Mouse (Mus musculus) intestine, embryonic 14.5 days (tissue): ENCODE measurements around the gene Parg. TPM values are rescaled to one million over a fixed set of nuclear protein-coding genes. Genes with fewer than 3 reads are reported as not detected.
"Not testable (repeated sequence)": the region's sequence is repeated elsewhere in the genome, so short reads cannot be mapped to it uniquely, and the experiment has no call there.

Experiments used
- ATAC-seq: fragments of 200-750 bp; cut with Nextera tagmentation; replicated peaks from 2 replicates; pipeline ENCODE4 v1.8.0; 2017; ENCODE audit warnings: low read depth, moderate number of reproducible peaks, moderate TSS enrichment, moderate library complexity; ENCODE audit not compliant: low FRiP score, low TSS enrichment
- DNase-seq: peaks from one replicate; pipeline ENCODE4 v3.0.0-alpha.2; 2018; ENCODE audit warnings: low spot score
- H3K27ac ChIP-seq: fragments of 300-500 bp; sonication (generic); 2 replicates; pipeline ENCODE4 v1.5.1; 2014; ENCODE audit warnings: low read depth, mild to moderate bottlenecking, control low read depth
- H3K27me3 ChIP-seq: fragments of 300-500 bp; sonication (generic); replicated peaks from 2 replicates; pipeline ENCODE4 v1.6.1; 2014; ENCODE audit warnings: low read length, control low read depth; ENCODE audit not compliant: control insufficient read depth, insufficient read depth
- H3K36me3 ChIP-seq: fragments of 300-500 bp; sonication (generic); 2 replicates; pipeline ENCODE4 v1.6.1; 2014; ENCODE audit warnings: low read length, control low read depth; ENCODE audit not compliant: control insufficient read depth, insufficient read depth
- H3K4me1 ChIP-seq: fragments of 300-500 bp; sonication (generic); replicated peaks from 2 replicates; pipeline ENCODE4 v1.6.1; 2014; ENCODE audit warnings: low read length, control low read depth, mixed read lengths; ENCODE audit not compliant: control insufficient read depth, insufficient read depth
- H3K4me2 ChIP-seq: fragments of 300-500 bp; sonication (generic); 2 replicates; pipeline ENCODE4 v1.6.1; 2014; ENCODE audit warnings: low read length
- H3K4me3 ChIP-seq: fragments of 300-500 bp; sonication (generic); 2 replicates; pipeline ENCODE4 v1.5.1; 2014; ENCODE audit warnings: low read depth, low read length, control low read depth, mixed read lengths
- H3K9ac ChIP-seq: fragments of 300-500 bp; sonication (generic); 2 replicates; pipeline ENCODE4 v1.6.1; 2014; ENCODE audit warnings: mild to moderate bottlenecking, low read length
- H3K9me3 ChIP-seq: fragments of 300-500 bp; sonication (generic); 2 replicates; pipeline ENCODE4 v1.6.1; 2016; ENCODE audit warnings: low read length, control low read depth; ENCODE audit not compliant: control insufficient read depth
- WGBS: fragments of 180-500 bp; shearing (Covaris S2); extraction: QIAGEN DNeasy Blood & Tissue Kit; methylation state at CpG from one replicate; pipeline ENCODE4 v1.1.7; 2014; 5-methylcytosine and 5-hydroxymethylcytosine counted together
- polyA plus RNA-seq: library from polyadenylated mRNA; unstranded; fragments of >200 nt; fragmentation: Nextera tagmentation; extraction: Ambion mirVana; gene quantifications from 2 replicates; pipeline ENCODE4 v1.2.1, GENCODE M21; 2014

Gene Parg
- polyA plus RNA-seq, 1 experiment from 2014 or later = 43.8 TPM

DNA sequence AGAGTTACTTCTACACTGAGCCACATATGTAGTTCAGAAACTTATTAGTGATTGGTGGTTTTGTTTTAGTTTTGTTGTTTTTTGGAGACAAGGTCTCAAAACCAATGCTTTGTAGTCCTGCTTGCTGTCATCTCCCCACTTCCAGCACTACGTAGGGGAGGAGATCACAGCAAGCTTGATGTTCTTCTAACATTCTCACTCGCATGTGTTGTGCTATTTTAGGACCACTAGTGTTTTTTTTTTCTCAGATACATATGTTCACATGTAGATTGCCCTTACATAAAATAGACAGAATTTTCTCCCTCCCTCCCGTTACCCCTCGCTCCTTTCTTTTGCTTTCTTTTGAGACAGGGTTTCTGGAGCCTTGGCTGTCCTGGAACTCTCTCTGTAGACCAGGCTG, 31.6 kb upstream of the Parg start:
- no peak overlapping the region for H3K4me3 ChIP-seq
- H3K27me3 ChIP-seq = no peaks in the 10 kb centered on the region
- H3K9ac ChIP-seq = no peak overlapping the region
- H3K4me2 ChIP-seq = no peak overlapping the region
- no peak for ATAC-seq
- H3K36me3 ChIP-seq = peaks cover 38% of the 10 kb centered on the region
- peaks cover under 1% of the 10 kb centered on the region for H3K4me1 ChIP-seq
- no peak for DNase-seq
- H3K27ac ChIP-seq = no peak overlapping the region
- H3K9me3 ChIP-seq = no peaks in the 10 kb centered on the region
- 94% methylated on average over 4 of the region's 4 CpGs for WGBS

DNA sequence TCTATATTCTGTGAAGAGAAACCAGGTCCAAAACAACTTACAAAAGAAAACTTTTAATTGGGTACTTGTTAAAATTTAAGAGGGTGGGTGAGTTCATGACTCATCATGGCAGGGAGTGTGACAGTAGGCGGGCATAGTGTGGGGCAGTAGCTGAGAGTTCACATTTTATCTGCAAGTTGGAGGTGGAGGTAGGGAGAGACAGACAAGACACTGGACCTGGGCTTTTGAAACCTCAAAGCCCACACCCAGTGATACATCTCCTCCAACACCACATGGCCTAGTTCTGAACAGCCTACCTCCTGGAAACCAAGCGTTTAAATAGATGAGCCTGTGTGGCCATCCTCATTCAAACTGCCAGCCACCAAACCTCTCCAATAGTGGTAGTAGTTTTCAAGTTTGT, 26.4 kb upstream of the Parg start:
- ATAC-seq = no peak
- H3K9ac ChIP-seq = no peak overlapping the region
- no peak for DNase-seq
- no peak overlapping the region for H3K4me3 ChIP-seq
- H3K4me1 ChIP-seq = no peaks in the 10 kb centered on the region
- H3K27me3 ChIP-seq = no peaks in the 10 kb centered on the region
- no peak overlapping the region for H3K4me2 ChIP-seq
- no peak overlapping the region for H3K27ac ChIP-seq
- H3K36me3 ChIP-seq = peaks cover 62% of the 10 kb centered on the region
- H3K9me3 ChIP-seq = no peaks in the 10 kb centered on the region
- WGBS = 88% methylated on average over 2 of the region's 2 CpGs

DNA sequence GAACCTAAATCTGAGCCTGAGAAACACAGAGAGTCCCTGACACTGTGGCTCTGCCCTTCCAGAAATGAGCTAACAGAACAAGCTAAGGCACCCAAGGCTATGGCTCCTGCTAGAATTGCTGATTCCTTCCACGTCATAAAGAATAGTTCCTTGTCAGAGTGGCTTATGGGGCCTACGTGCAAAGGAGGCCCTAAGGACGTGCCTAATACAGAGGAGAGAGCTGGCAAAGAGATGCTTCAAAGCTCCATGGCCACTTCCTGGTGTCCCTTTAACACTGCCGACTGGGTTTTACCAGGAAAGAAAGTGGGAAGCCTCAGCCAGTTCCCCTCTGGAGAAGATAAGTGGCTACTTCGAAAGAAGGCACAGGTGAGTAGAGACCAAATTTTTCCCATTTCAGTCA, 25.2 kb upstream of the Parg start:
- H3K27ac ChIP-seq, H3K4me3 ChIP-seq, H3K4me2 ChIP-seq, DNase-seq, H3K27me3 ChIP-seq, ATAC-seq, H3K4me1 ChIP-seq, H3K9me3 ChIP-seq, H3K9ac ChIP-seq: not testable (repeated sequence)
- peaks cover 69% of the 10 kb centered on the region for H3K36me3 ChIP-seq
- 91% methylated on average over 4 of the region's 5 CpGs for WGBS

DNA sequence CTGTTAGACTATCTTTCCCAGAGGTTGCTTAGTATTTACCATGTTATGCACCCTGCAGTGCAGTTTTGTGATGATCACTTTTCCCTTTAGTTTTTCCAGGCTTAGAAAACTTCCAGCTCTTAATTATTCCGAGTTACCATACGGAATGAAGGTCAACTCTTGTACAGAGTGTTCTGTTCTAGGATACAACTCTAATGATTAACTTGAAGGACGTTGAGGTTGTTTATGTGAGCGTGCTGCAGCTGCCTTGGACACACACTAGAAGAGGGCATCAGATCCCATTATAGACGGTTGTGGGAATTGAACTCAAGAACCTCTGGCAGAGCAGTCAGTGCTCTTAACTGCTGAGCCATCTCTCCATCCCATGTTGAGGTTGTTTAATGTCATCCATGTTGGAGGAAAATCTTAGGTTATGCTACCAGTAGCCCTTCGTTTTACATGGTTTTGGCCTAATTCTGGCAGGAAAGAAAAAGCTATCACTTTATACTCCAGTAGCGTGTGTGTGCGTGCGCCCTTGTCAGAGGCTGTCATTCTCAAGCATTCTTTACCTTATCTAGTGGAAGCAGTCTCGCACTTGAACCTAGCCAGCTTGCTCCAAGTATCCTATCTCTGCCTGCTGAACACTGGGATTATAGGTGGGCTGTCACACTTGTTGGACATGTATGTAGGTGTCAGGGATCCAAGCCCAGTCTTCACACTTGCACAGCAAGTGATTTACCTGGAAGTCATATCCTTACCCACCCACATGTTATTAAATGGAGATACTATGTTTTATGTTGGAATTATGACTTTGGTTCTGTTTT, 22.2 kb upstream of the Parg start:
- Histone ChIP-seq H3K9me3 (no peaks in the 10 kb centered on the region), H3K9ac (no peak overlapping the region), H3K4me1 (no peaks in the 10 kb centered on the region), H3K27me3 (no peaks in the 10 kb centered on the region), H3K4me3 (no peak overlapping the region), H3K27ac (no peak overlapping the region), H3K4me2 (no peak overlapping the region), H3K36me3 (peaks cover 68% of the 10 kb centered on the region)
- DNase-seq (no peak), ATAC-seq (no peak)
- WGBS = 90% methylated on average over 10 of the region's 10 CpGs

DNA sequence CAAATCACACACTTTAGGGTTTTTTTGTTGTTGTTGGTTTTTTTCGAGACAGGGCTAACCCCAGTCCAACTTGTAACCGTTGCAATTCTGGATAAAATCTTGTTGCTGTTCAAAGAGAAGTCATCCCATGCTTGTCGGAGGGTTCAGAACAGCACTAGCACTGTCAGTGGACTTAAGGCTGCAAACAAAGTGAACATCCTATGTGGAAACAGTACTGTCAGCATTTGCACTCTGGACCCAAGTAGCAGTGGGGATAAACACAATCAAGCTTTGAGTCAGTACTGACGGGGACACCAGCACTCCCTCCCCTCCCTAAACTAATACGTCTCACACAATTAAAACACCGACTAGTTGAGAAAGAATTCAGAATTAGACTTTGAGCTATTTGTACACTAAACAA, 20.9 kb upstream of the Parg start:
- ATAC-seq (no peak), DNase-seq (no peak)
- no peaks in the 10 kb centered on the region for H3K9me3 ChIP-seq
- no peak overlapping the region for H3K27ac ChIP-seq
- H3K4me1 ChIP-seq = no peaks in the 10 kb centered on the region
- no peaks in the 10 kb centered on the region for H3K27me3 ChIP-seq
- no peak overlapping the region for H3K4me2 ChIP-seq
- peaks cover 68% of the 10 kb centered on the region for H3K36me3 ChIP-seq
- WGBS = 84% methylated on average over 6 of the region's 6 CpGs
- no peak overlapping the region for H3K4me3 ChIP-seq
- H3K9ac ChIP-seq = no peak overlapping the region

DNA sequence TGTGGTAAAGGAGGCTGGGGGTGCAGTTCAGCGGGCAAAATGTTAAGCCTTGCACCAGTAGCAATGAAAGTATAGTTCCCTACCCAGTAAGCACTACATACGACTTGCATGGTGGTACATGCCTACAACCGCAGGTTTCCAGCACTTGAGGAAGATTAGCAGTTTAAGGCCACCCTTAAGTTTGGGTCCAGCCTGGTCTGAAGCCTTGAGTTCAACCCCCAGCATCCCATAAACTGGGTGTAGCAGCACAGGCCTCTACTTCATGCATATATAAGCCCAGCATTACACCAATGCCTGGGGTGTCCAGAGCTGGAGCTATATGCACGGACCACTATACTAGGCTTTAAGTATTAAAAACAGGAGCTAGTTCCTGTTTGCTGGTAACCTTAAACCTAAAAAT, 17.9 kb upstream of the Parg start:
- Histone ChIP-seq H3K4me1 (no peaks in the 10 kb centered on the region), H3K4me2 (no peak overlapping the region), H3K9me3 (no peaks in the 10 kb centered on the region), H3K9ac (no peak overlapping the region), H3K27me3 (no peaks in the 10 kb centered on the region), H3K4me3 (no peak overlapping the region), H3K36me3 (peaks cover 89% of the 10 kb centered on the region), H3K27ac (no peak overlapping the region)
- no peak for ATAC-seq
- 97% methylated on average over 4 of the region's 4 CpGs for WGBS
- DNase-seq = no peak

DNA sequence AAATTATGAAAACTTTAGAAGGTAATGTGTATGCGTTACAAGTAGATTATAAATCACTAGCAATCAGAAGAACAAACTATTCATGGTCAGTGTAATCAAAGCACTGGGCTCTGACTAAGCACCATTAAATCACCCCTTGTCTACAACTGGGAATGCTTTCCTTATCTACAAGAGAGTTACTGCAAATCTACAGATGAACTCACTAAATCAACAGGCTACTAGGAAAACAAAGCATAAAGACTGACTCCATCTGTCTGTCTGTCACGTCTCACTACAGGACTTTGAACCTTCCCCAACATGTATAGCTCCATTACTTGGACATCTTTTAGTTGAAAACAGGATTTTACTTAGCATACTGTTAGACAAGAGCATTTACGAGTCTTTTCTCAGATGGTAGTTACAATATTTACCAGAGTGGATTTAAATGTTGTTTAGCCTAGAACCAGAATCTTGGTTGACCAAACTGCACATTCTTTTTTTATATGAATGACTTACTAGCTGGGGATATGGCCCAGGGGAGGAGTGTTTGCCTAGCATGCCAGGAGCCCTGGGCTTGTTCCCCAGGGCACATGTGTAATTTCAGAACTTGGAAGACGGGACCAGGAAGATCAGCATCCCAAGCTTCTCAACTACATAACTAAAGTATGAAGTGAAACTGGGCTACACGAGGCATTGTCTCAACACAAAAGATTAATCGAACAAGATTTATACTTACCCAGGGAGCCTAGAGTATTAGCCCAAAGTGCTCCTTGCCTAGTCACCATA, 10.9 kb upstream of the Parg start:
- Histone ChIP-seq H3K27ac (0 out of 2 replicates have a peak overlapping the region, but pooled peaks have one; percentile 38), H3K4me3 (no peak overlapping the region), H3K4me1 (no peaks in the 10 kb centered on the region), H3K36me3 (peaks cover 82% of the 10 kb centered on the region), H3K9me3 (no peaks in the 10 kb centered on the region), H3K27me3 (no peaks in the 10 kb centered on the region), H3K4me2 (0 out of 2 replicates have a peak overlapping the region, but pooled peaks have one; percentile 11), H3K9ac (no peak overlapping the region)
- WGBS = 70% methylated on average over 6 of the region's 6 CpGs
- ATAC-seq (peak; percentile 83), DNase-seq (no peak)

DNA sequence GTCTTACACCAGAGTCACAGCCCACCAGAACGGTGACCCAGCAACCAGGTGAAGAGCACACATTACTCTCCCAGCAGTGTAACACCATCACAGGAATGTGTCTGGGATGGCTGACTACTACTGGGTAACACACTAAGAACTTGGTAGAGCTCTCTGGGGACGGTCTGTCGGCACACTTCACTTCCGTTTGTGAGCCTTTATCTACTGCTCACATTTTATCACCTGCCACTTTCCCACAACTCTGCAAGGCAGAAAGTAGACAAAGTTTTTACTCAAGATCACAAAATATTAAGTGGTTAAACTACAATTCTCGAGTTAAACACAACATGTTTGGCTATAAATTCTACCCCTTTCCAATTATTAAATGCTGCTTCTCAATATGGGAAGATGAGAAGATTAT, 9.8 kb upstream of the Parg start:
- peaks cover 79% of the 10 kb centered on the region for H3K36me3 ChIP-seq
- 84% methylated on average over 5 of the region's 5 CpGs for WGBS

More for the DNA sequence above, 9.8 kb upstream of the Parg start:
- H3K27ac ChIP-seq = no peak overlapping the region
- no peak overlapping the region for H3K4me2 ChIP-seq
- H3K4me3 ChIP-seq = no peak overlapping the region
- no peak for ATAC-seq
- H3K27me3 ChIP-seq = no peaks in the 10 kb centered on the region
- no peak overlapping the region for H3K9ac ChIP-seq
- H3K9me3 ChIP-seq = no peaks in the 10 kb centered on the region
- H3K4me1 ChIP-seq = no peaks in the 10 kb centered on the region
- no peak for DNase-seq
